Mouse (Mus musculus): ENCODE measurements at regions not wholly inside any gene's neighbourhood (a gene's known extent, or its start where the extent isn't known, plus 50 kb on each side); places are given as distances from the start of the nearest gene placed in this dataset.
"Not testable (repeated sequence)": the region's sequence is repeated elsewhere in the genome, so short reads cannot be mapped to it uniquely, and the experiment has no call there.

DNA sequence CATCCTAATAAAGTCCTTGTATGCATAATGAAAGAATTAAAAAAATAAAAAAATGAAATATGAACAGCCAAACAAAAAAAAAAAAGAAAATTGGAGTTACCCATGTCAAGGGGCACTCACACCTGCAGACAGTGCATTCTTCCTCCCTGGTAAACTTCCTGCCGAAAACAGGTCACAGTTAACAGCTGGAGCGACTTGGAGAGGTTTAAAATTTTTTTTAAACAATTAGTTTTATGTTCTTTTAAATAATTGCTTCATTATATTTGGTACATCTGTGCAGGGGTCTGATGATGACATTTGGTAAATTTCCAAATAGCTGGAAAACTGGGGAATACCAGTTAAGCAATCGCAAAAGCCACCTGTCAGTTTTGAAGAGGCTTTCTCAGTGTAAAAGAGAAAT is 285.5 kb upstream of the Kcnh8 start:
- in situ Hi-C loops (cut with MboI; ENCODE audit: low pct_ligation_motif_present, low pct_unique_long_range_greater_than_20kb, low sequenced_read_pairs) (no loop called here), dilution Hi-C loops (cut with MboI; ENCODE audit: extremely low pct_ligation_motif_present, extremely low pct_unique_long_range_greater_than_20kb, low sequenced_read_pairs) (no loop called here)
- no peaks in the 10 kb centered on the region for H3K27me3 ChIP-seq (replicated peaks)
- TF ChIP-seq GABPA (IDR thresholded peaks at IDR 0.05; ENCODE audit: insufficient replicate concordance, low read depth, low read length) = no peak
- no peak for TF ChIP-seq RCOR1 (conservative IDR thresholded peaks at IDR 0.05; ENCODE audit: low read depth, low read length)
- TF ChIP-seq USF1 (IDR thresholded peaks at IDR 0.05; ENCODE audit: low read depth, low read length) = no peak
- TF ChIP-seq MYC (IDR thresholded peaks at IDR 0.05; ENCODE audit: low read depth, low read length) = no peak
- no peak for TF ChIP-seq CHD1 (IDR thresholded peaks at IDR 0.05; ENCODE audit: low read depth, low read length)
- TF ChIP-seq SMC3 (IDR thresholded peaks at IDR 0.05; ENCODE audit: low read depth, low read length) = no peak
- TF ChIP-seq RAD21 (IDR thresholded peaks at IDR 0.05; ENCODE audit: low read depth, low read length) = no peak
- no peak for TF ChIP-seq MAX (IDR thresholded peaks at IDR 0.05; ENCODE audit: low read length)
- TF ChIP-seq UBTF (IDR thresholded peaks at IDR 0.05; ENCODE audit: low read depth, low read length) = no peak
- no peak for TF ChIP-seq TCF12 (IDR thresholded peaks at IDR 0.05; ENCODE audit: low read depth, low read length)
- H3K36me3 ChIP-seq (replicated peaks in 1 of 2; ENCODE audit: control insufficient read depth in 1 of 2, insufficient read depth in 1 of 2, low read length in 1 of 2) = no peaks in the 10 kb centered on the region
- H3K4me1 ChIP-seq (ENCODE audit: control insufficient read depth in 1 of 2, insufficient read depth in 2 of 2) = no peaks in the 10 kb centered on the region
- DNase-seq (ENCODE audit: extremely low read depth) = no peak
- no peak overlapping the region for H3K4me2 ChIP-seq (ENCODE audit: insufficient read depth, low read depth, poor library complexity, severe bottlenecking)
- peaks cover 22% of the 10 kb centered on the region for H3K9me3 ChIP-seq (replicated peaks; ENCODE audit: low read length)
- no peak overlapping the region for H3K9ac ChIP-seq (ENCODE audit: insufficient read depth, low read depth)
- no peaks in the 10 kb centered on the region for H3K79me2 ChIP-seq (replicated peaks; ENCODE audit: control insufficient read depth, extremely low read depth, insufficient read depth, poor library complexity, severe bottlenecking)
- H3K4me3 ChIP-seq (replicated peaks in 1 of 3; ENCODE audit: low read depth in 2 of 3, low read length in 2 of 3, poor library complexity in 1 of 3) = no peak overlapping the region
- no peak overlapping the region for H3K27ac ChIP-seq (ENCODE audit: insufficient read depth, low read depth)

DNA sequence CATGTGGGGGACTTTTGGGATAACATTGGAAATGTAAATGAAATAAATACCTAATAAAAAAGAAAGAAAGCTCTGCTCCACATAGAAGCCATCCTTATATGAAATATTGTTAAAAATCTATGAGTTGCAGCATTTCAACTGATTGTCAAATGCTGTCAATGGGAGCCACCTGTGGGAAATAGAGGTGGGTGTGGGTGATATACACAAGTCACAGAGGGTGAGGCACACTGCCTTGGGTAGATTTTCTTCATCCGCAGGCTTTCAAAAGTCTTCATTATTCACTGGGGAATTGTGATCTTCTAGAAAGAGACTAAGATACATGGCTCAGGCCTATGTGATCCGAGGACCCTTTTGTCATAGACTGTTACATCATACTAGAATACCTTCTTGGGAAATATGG is 286.6 kb upstream of the Kcnh8 start:
- H3K4me1 ChIP-seq (ENCODE audit: control insufficient read depth in 1 of 2, insufficient read depth in 2 of 2) = no peaks in the 10 kb centered on the region

GRCm38 (mm10) chr17:52315456-52315855 is 287.1 kb upstream of the Kcnh8 start:
- H3K27ac ChIP-seq (ENCODE audit: insufficient read depth, low read depth); H3K4me1 ChIP-seq (ENCODE audit: control insufficient read depth in 1 of 2, insufficient read depth in 2 of 2); H3K36me3 ChIP-seq (replicated peaks in 1 of 2; ENCODE audit: control insufficient read depth in 1 of 2, insufficient read depth in 1 of 2, low read length in 1 of 2); H3K9ac ChIP-seq (ENCODE audit: insufficient read depth, low read depth); DNase-seq (ENCODE audit: extremely low read depth); in situ Hi-C loops (cut with MboI; ENCODE audit: low pct_ligation_motif_present, low pct_unique_long_range_greater_than_20kb, low sequenced_read_pairs); H3K4me2 ChIP-seq (ENCODE audit: insufficient read depth, low read depth, poor library complexity, severe bottlenecking); H3K79me2 ChIP-seq (replicated peaks; ENCODE audit: control insufficient read depth, extremely low read depth, insufficient read depth, poor library complexity, severe bottlenecking); dilution Hi-C loops (cut with MboI; ENCODE audit: extremely low pct_ligation_motif_present, extremely low pct_unique_long_range_greater_than_20kb, low sequenced_read_pairs); H3K27me3 ChIP-seq (replicated peaks); H3K4me3 ChIP-seq (replicated peaks in 1 of 3; ENCODE audit: low read depth in 2 of 3, low read length in 2 of 3, poor library complexity in 1 of 3): not testable (repeated sequence)
- H3K9me3 ChIP-seq (replicated peaks; ENCODE audit: low read length) = peaks cover 23% of the 10 kb centered on the region

More for the DNA sequence above, 286.6 kb upstream of the Kcnh8 start:
- in situ Hi-C loops (cut with MboI; ENCODE audit: low pct_ligation_motif_present, low pct_unique_long_range_greater_than_20kb, low sequenced_read_pairs) (no loop called here), dilution Hi-C loops (cut with MboI; ENCODE audit: extremely low pct_ligation_motif_present, extremely low pct_unique_long_range_greater_than_20kb, low sequenced_read_pairs) (no loop called here)
- Histone ChIP-seq H3K9me3 (replicated peaks; ENCODE audit: low read length) (peaks cover 27% of the 10 kb centered on the region), H3K36me3 (replicated peaks in 1 of 2; ENCODE audit: control insufficient read depth in 1 of 2, insufficient read depth in 1 of 2, low read length in 1 of 2) (no peaks in the 10 kb centered on the region), H3K4me3 (replicated peaks in 1 of 3; ENCODE audit: low read depth in 2 of 3, low read length in 2 of 3, poor library complexity in 1 of 3) (no peak overlapping the region), H3K27ac (ENCODE audit: insufficient read depth, low read depth) (no peak overlapping the region), H3K4me2 (ENCODE audit: insufficient read depth, low read depth, poor library complexity, severe bottlenecking) (no peak overlapping the region), H3K9ac (ENCODE audit: insufficient read depth, low read depth) (no peak overlapping the region), H3K79me2 (replicated peaks; ENCODE audit: control insufficient read depth, extremely low read depth, insufficient read depth, poor library complexity, severe bottlenecking) (no peaks in the 10 kb centered on the region), H3K27me3 (replicated peaks) (no peaks in the 10 kb centered on the region)
- no peak for TF ChIP-seq USF1 (IDR thresholded peaks at IDR 0.05; ENCODE audit: low read depth, low read length)
- no peak for TF ChIP-seq TCF12 (IDR thresholded peaks at IDR 0.05; ENCODE audit: low read depth, low read length)
- TF ChIP-seq ZMIZ1 (IDR thresholded peaks at IDR 0.05; ENCODE audit: low read depth, low read length) = no peak
- no peak for TF ChIP-seq ZC3H11A (IDR thresholded peaks at IDR 0.05; ENCODE audit: low read depth, low read length)
- no peak for TF ChIP-seq TBP (conservative IDR thresholded peaks at IDR 0.05; ENCODE audit: low read depth, low read length)
- TF ChIP-seq CTCF (conservative IDR thresholded peaks at IDR 0.05 in 1 of 2, IDR thresholded peaks at IDR 0.05 in 1 of 2; ENCODE audit: low read depth in 2 of 2, low read length in 2 of 2) = no peak
- TF ChIP-seq NELFE (IDR thresholded peaks at IDR 0.05; ENCODE audit: low read depth, low read length) = no peak
- TF ChIP-seq GABPA (IDR thresholded peaks at IDR 0.05; ENCODE audit: insufficient replicate concordance, low read depth, low read length) = no peak
- DNase-seq (ENCODE audit: extremely low read depth) = no peak

Data from CH12.LX (cell line).